Mouse (Mus musculus) heart, adult 2 months (tissue): ENCODE results near the gene Ccnd3.

ENCODE experiments used
- CTCF ChIP-seq: fragments of 200-600 bp; IDR thresholded peaks from 2 replicates; pipeline ENCODE4 v1.8.1; 2022; ENCODE audit warnings: antibody characterized with exemption, mild to moderate bottlenecking, moderate library complexity
- POLR2A ChIP-seq: fragments of 200-500 bp; IDR thresholded peaks from 2 replicates; pipeline ENCODE4 v1.6.1; 2011; ENCODE audit warnings: mild to moderate bottlenecking, low read depth, low read length, control low read depth; ENCODE audit not compliant: insufficient read depth

GRCm38 (mm10) chr17:47492731-47493130 lies 12.1 kb upstream of the Ccnd3 start:
- TF ChIP-seq CTCF (no peak), POLR2A (no peak)
